Mouse (Mus musculus) heart, adult 2 months (tissue): ENCODE results near the gene Coq8a. TPM values are rescaled to one million over a fixed set of nuclear protein-coding genes. Genes with fewer than 3 reads are reported as not detected.

Experiments used
- DNase-seq, 2 experiments: peaks; one replicate each; pipeline ENCODE4 v3.0.0; 2021
- H3K27ac ChIP-seq: fragments of 200-600 bp; 2 replicates; pipeline ENCODE4 v1.8.1; 2022
- H3K27me3 ChIP-seq: fragments of 200-500 bp; 2 replicates; pipeline ENCODE4 v1.6.1; 2012; ENCODE audit warnings: mild to moderate bottlenecking, low read length, inconsistent platforms, mixed read lengths; ENCODE audit not compliant: control insufficient read depth, insufficient read depth
- H3K36me3 ChIP-seq: fragments of 200-500 bp; 2 replicates; pipeline ENCODE4 v1.6.1; 2012; ENCODE audit warnings: low read length, inconsistent platforms; ENCODE audit not compliant: control insufficient read depth, insufficient read depth
- H3K4me1 ChIP-seq: fragments of 200-500 bp; 2 replicates; pipeline ENCODE4 v1.6.1; 2011; ENCODE audit warnings: low read length; ENCODE audit not compliant: control insufficient read depth, insufficient read depth
- H3K4me3 ChIP-seq: fragments of 200-600 bp; 2 replicates; pipeline ENCODE4 v1.8.1; 2022
- H3K79me2 ChIP-seq: fragments of 200-500 bp; replicated peaks from 2 replicates; pipeline ENCODE4 v1.6.1; 2012; ENCODE audit warnings: mild to moderate bottlenecking, inconsistent platforms, low read length, moderate library complexity, mixed read lengths; ENCODE audit not compliant: control insufficient read depth, insufficient read depth
- H3K9ac ChIP-seq: fragments of 200-500 bp; 2 replicates; pipeline ENCODE4 v1.6.1; 2012; ENCODE audit warnings: low read depth, mild to moderate bottlenecking, control low read depth, inconsistent platforms, low read length, mixed read lengths
- CTCF ChIP-seq: fragments of 200-600 bp; IDR thresholded peaks from 2 replicates; pipeline ENCODE4 v1.8.1; 2022; ENCODE audit warnings: antibody characterized with exemption, mild to moderate bottlenecking, moderate library complexity
- EP300 ChIP-seq: fragments of 200-500 bp; IDR thresholded peaks from 2 replicates; pipeline ENCODE4 v1.6.1; 2011; ENCODE audit warnings: low read depth, low read length, control low read depth; ENCODE audit not compliant: insufficient read depth
- POLR2A ChIP-seq: fragments of 200-500 bp; IDR thresholded peaks from 2 replicates; pipeline ENCODE4 v1.6.1; 2011; ENCODE audit warnings: mild to moderate bottlenecking, low read depth, low read length, control low read depth; ENCODE audit not compliant: insufficient read depth
- WGBS: fragments of 180-500 bp; shearing (Covaris S2); methylation state at CpG from one replicate; pipeline ENCODE4 v1.1.7; 2018; 5-methylcytosine and 5-hydroxymethylcytosine counted together
- intact Hi-C: fragments of 180-260 bp; cut with DNase I; formaldehyde crosslinking; loops from one replicate; pipeline ENCODE4 v1.15.1; 2025
- polyA plus RNA-seq: library from polyadenylated mRNA; depleted of rRNA; stranded (reverse); fragments of >200 nt; gene quantifications from 2 replicates; pipeline ENCODE4 v1.2.3, GENCODE M21; 2012
- total RNA-seq, 2 experiments: library from RNA; stranded (reverse); gene quantifications; 2 replicates each; pipeline ENCODE4 v1.2.3; 2021

Gene Coq8a
- total and polyA plus RNA-seq, 3 experiments = 468 to 919 (median 783) TPM

GRCm38 (mm10) chr1:180183525-180184159 lies 15.8 kb downstream of the Coq8a start:
- intact Hi-C loops = no loop called here
- TF ChIP-seq EP300 (no peak), CTCF (no peak), POLR2A (no peak)
- Histone ChIP-seq H3K4me1 (peaks cover 9% of the 10 kb centered on the region; the same call in 1 of the 2 replicates), H3K79me2 (no peaks in the 10 kb centered on the region; the same call in 1 of the 2 replicates), H3K27ac (peak overlapping the region; percentile 60), H3K27me3 (no peaks in the 10 kb centered on the region), H3K4me3 (no peak overlapping the region), H3K36me3 (peaks cover 3% of the 10 kb centered on the region; the same call in 1 of the 2 replicates), H3K9ac (peak overlapping the region; percentile 35; the same call in 1 of the 2 replicates)
- 71% methylated on average over 6 of the region's 6 CpGs for WGBS
- DNase-seq = no peak

- intact Hi-C loops = no loop called here
- Histone ChIP-seq H3K36me3 (peaks cover 3% of the 10 kb centered on the region; the same call in 1 of the 2 replicates), H3K27ac (peak overlapping the region; percentile 60), H3K9ac (peak overlapping the region; percentile 43), H3K4me1 (peaks cover 12% of the 10 kb centered on the region; the same call in 1 of the 2 replicates), H3K79me2 (no peaks in the 10 kb centered on the region; the same call in 1 of the 2 replicates), H3K27me3 (no peaks in the 10 kb centered on the region), H3K4me3 (no peak overlapping the region)
- WGBS = 63% methylated on average over 3 of the region's 3 CpGs
- no peak for TF ChIP-seq EP300
- no peak for TF ChIP-seq CTCF
- TF ChIP-seq POLR2A = no peak
- no peak for DNase-seq
Measured at GRCm38 (mm10) chr1:180182731-180183130, 16.7 kb downstream of the Coq8a start.

GRCm38 (mm10) chr1:180181966-180182319 lies 17.5 kb downstream of the Coq8a start:
- peaks cover 12% of the 10 kb centered on the region; the same call in 1 of the 2 replicates for H3K4me1 ChIP-seq
- 67% methylated on average over 9 of the region's 9 CpGs for WGBS
- TF ChIP-seq CTCF (peak; percentile 30), EP300 (0 out of 2 replicates have a peak, but pooled peaks have one; percentile 3), POLR2A (no peak)
- H3K79me2 ChIP-seq = no peaks in the 10 kb centered on the region; the same call in 1 of the 2 replicates
- peak overlapping the region; percentile 33 for H3K9ac ChIP-seq
- DNase-seq = no peak
- intact Hi-C loops = no loop called here
- no peaks in the 10 kb centered on the region; the same call in 1 of the 2 replicates for H3K36me3 ChIP-seq
- H3K27me3 ChIP-seq = no peaks in the 10 kb centered on the region
- no peak overlapping the region for H3K4me3 ChIP-seq
- H3K27ac ChIP-seq = peak overlapping the region; percentile 60

- DNase-seq = no peak
- Histone ChIP-seq H3K9ac (peak overlapping the region; percentile 15; the same call in 1 of the 2 replicates), H3K4me1 (peaks cover 12% of the 10 kb centered on the region; the same call in 1 of the 2 replicates), H3K79me2 (no peaks in the 10 kb centered on the region; the same call in 1 of the 2 replicates), H3K27ac (peak overlapping the region; percentile 60), H3K36me3 (no peaks in the 10 kb centered on the region; the same call in 1 of the 2 replicates), H3K27me3 (no peaks in the 10 kb centered on the region), H3K4me3 (no peak overlapping the region)
- intact Hi-C loops = no loop called here
- no peak for TF ChIP-seq EP300
- no peak for TF ChIP-seq CTCF
- TF ChIP-seq POLR2A = no peak
- WGBS = 72% methylated on average over 7 of the region's 7 CpGs
Measured at GRCm38 (mm10) chr1:180181304-180181965, 18.0 kb downstream of the Coq8a start.

- H3K4me1 ChIP-seq = peaks cover 11% of the 10 kb centered on the region; the same call in 1 of the 2 replicates
- WGBS = 61% methylated on average over 2 of the region's 2 CpGs
- no peaks in the 10 kb centered on the region; the same call in 1 of the 2 replicates for H3K36me3 ChIP-seq
- peak in 1 of 2 experiments; percentile 56 for DNase-seq
- no peaks in the 10 kb centered on the region for H3K27me3 ChIP-seq
- peak overlapping the region; percentile 18 for H3K9ac ChIP-seq
- H3K27ac ChIP-seq = peak overlapping the region; percentile 87
- intact Hi-C loops = no loop called here
- H3K4me3 ChIP-seq = no peak overlapping the region
- no peaks in the 10 kb centered on the region; the same call in 1 of the 2 replicates for H3K79me2 ChIP-seq
- TF ChIP-seq CTCF = no peak
- no peak for TF ChIP-seq POLR2A
- TF ChIP-seq EP300 = peak; percentile 43; the same call in 1 of the 2 replicates
Measured at GRCm38 (mm10) chr1:180179840-180180239, 19.6 kb downstream of the Coq8a start.
